Mouse (Mus musculus) gastrocnemius, adult 8-10 months (tissue): Measurements from ENCODE around the gene Oxct2b. TPM values are rescaled to one million over a fixed set of nuclear protein-coding genes. Genes with fewer than 3 reads are reported as not detected.
"Not testable (repeated sequence)": the region's sequence is repeated elsewhere in the genome, so short reads cannot be mapped to it uniquely, and the experiment has no call there.

Source experiments
- DNase-seq, 2 experiments: peaks; one replicate each; pipeline ENCODE4 v3.0.0; 2022; ENCODE audit warnings: low spot score in 2 of 2
- total RNA-seq, 4 experiments: library from RNA; stranded (reverse); gene quantifications; 2 replicates each; pipeline ENCODE4 v1.2.4; 2022

The Oxct2b gene
- not detected for total RNA-seq

DNA sequence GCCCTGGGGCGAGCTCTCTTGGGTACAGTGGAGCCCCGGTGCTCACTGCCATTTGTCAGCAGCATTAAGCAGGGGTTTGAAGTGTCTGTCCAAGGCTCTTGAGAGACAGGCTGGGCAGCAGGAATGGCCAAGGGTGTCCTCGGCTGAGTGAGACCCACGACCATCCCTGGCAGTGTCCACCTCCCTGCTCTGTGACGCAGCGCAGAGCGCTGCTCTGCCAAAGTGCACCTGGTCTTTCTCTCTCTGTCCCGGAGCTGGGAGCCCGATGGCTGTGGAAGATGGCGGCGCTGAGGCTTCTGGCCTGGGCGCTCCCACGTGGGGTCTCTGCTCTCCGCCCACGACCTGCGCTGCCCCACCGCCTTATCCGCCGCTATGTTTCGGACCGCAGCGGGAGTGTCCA, at the start of gene Oxct2b:
TSS of gene Oxct2b (plus strand) at position 256 of the 400 bp plus-strand sequence.
- DNase-seq, result no peak

DNA sequence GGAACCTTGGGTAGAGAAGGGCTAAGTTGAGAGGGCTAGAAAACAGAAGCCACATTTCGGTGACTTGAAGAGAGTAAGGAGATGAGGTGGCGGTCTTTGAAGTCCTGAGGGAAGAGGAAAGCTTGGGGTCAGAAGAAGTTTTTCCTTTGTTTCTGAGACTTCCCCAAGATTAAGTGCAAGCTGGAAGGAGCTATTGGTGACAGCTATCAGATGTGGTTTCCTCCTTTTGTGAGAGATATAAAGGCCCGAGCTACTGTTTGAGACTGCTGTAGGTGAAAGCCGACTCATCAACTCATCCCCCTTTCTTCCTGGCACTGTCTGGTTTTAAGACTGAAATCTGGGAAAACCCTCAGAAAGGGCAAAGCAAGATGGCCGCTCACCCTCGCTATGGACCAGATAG, 47.4 kb upstream of the Oxct2b start:
- DNase-seq, result no peak

DNA sequence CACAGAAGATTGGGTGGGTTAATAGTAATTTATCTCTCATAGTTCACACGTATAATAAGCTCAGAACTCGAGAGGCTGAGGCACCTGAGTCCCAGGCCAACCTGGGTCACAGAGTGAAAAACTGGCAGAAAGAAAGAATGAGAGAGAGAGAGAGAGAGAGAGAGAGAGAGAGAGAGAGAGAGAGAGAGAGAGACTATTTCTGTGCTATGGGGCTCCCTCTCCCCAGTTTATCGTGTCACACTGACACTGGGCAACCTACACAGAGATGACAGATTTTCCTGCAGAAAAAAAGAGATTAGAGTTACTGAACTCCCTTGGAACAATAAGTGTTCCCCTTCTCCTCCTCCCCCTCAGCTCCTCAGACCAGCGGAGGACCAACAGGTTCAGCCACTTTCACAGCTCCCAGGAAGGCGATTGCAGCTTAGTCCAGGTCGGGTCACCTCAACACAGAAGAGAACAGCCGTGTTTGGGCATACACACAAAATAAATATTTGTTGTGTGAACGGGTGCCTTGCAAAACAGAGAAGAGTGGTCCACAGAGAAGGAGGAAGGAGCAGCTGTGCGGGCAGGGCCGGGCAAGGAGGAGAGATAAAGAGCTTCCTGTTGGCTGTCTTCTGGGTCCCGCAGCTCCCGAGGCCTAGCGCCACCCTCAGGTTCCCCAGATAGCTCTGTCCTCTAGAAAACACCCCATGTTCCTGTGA, 44.6 kb upstream of the Oxct2b start:
- DNase-seq, result no peak

DNA sequence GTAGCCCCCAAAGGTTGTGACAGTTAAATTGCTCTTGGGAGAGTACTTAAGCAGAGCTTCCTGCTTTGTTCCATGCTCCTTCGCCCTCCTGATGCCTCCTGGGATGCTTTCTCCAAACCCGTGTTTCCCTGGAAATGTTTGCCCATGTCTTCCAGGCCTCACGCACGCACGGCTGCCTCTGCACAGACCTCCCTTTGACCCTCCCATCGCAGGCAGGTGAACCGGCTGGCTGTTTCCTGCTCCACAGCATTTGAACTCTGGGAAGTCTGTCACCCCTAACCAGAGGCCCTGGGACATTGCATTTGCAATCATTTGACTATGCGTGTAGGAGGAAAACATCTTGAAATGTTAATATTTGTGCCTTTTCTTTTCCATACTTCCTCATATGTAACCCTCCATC, 39.1 kb upstream of the Oxct2b start:
- DNase-seq, result no peak

DNA sequence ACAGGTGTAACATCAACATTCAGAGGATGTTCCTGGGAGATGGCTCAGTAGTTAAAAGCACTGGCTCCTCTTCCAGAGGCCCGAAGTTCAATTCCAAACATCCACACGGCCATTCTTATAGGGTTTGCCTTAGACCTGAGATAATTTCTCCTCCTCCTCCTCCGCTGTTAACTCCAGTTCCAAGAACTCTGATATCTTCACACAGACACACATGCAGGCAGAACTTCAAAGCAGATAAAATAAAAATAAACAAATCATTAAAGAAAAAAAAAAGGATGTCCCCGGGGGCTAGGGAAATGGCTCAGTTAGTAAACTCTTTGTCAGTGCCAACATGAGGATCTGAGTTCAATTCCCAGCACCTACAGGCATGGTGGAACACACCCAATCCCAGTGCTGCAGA, 37.8 kb upstream of the Oxct2b start:
- no peak for DNase-seq

DNA sequence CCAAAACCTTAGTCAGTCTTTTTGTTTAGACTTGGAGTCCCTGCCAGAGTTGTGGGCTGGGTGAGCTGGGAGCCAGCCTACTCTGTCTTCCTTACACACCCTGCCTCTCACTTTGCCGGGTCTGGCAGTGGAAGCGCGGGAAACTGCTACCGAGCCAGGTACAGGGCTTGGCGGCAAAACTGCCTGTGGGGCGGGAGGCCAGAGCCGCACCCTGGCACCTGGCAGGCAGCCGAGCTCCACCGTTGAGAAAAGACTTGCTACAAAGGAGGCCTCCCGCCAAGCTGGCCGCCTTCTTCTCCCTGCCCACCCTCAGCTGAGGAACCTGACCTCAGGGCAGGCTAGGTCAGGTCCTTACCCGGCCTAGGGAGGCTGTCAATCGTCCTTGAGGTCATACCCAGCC, 35.3 kb upstream of the Oxct2b start:
- DNase-seq, result no peak

DNA sequence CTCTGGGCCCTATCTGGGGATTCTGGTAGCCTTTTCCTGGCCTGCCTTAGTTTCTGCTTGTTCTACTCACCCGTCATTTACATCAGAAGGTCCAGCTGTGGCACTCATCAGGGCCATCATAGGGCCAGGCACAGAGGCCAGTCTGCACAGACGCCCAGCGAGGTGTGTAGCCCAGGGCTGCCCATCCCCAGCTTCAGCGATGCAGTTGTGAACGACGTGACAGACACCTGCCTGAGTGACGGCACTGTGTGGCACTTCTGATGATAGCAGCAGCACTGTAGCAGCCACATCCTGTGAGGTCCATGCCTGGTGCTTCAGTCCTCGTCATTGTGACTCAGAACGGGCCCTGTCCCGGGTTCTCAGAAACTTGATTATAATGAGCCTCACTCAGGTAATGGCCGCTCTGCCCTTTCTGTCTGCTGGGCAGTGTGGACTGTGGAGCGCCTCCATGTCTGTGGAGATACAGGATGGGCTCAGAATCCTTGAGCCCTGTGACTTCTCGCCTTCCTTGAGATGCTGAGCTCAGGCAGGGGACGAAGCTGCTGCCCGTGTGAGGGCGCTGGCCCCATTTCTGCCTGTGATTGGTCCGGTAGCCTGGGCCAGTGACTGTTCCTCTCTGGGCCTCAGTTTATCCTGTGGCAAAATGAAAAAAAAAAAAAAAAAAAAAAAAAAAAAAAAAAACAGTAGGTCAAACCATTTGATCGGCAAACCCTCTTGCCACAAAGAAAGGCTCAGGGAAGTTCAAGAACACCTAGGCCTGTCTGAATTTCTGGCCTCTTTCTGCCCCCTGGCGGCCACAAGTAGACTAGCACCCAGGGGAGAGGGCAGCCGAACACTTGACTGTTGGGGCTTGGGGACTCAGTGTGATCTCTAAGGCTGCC, 33.5 kb upstream of the Oxct2b start:
- no peak for DNase-seq

DNA sequence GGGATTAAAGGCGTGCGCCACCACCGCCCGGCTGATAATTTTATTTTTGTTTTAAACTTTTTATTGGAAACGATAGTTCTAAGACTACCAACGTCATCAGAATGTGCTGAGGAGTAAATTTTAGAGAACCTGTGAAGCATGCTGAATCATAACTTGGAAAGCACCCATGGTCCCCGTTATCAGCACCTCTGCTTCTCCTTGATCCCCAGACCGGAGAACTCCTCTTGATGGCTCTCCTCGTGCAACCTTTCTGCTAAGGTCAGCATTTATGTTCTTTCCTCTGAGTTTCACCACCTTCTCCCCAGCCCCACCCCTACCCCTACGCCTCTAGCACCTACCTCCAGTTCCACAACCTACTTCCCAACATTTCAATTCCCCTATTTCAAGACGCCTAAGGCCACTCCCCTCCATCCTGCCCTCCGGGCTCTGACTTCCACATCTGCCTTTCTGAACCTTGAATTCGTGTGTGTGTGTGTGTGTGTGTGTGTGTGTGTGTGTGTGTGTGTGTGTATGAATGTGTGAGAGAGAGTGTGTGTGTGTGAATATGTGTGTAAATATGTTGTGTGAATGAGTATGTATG, 32.7 kb upstream of the Oxct2b start:
- DNase-seq, result no peak

DNA sequence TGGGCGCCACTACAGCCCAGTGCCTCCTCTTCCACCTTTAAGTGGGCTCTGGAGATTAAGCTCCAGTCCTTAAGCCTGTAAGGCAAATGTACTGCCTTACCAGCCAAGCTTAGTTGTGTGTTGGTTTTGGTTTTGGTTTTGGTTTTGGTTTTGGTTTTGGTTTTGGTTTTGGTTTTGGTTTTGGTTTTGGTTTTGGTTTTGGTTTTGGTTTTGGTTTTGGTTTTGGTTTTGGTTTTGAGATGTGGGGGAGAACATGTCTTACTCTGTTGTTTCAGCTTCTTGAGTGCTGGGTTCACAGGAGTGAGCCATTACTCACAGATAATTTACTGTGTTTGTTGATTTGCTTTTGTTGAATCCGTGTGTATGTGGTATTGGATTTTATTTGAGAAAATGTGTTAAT, 30.8 kb upstream of the Oxct2b start:
- no peak for DNase-seq

DNA sequence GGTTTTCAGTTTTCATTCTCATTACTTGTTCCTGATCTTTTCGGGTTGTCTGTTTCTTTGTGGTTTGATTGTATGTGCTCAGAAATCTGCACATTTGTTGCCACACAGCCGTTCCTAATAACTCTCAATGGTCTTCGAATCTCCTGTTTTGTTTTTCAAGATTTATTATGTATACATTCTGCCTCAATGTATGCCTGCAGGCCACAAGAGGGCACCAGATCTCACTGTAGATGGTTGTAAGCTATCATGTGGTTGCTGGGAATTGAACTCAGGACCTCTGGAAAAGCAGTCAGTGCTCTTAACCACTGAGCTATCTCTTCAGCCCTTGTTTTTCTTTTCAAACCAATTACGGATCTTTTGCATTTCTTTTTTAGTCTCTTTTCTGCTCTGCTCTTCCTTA, 29.7 kb upstream of the Oxct2b start:
- DNase-seq, result no peak

DNA sequence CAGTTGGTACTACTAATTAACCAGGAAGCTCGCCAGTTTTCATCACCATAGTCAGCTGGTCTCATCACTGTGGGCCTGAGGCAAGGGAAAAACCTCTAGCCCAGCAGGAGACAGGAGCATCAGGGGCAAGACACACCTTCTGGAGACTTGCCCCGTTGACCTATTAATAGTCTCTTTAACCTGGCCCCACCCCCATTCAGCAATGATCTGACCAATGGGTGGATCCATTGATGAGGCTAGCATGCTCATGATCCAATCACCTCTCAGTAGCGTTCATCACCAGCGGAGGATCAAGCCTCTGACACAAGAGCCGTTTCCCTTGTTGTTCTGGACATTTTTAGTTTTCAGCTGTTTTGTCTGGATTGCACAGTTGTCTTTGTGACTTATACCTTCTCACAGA, 23.4 kb upstream of the Oxct2b start:
- DNase-seq, result no peak

DNA sequence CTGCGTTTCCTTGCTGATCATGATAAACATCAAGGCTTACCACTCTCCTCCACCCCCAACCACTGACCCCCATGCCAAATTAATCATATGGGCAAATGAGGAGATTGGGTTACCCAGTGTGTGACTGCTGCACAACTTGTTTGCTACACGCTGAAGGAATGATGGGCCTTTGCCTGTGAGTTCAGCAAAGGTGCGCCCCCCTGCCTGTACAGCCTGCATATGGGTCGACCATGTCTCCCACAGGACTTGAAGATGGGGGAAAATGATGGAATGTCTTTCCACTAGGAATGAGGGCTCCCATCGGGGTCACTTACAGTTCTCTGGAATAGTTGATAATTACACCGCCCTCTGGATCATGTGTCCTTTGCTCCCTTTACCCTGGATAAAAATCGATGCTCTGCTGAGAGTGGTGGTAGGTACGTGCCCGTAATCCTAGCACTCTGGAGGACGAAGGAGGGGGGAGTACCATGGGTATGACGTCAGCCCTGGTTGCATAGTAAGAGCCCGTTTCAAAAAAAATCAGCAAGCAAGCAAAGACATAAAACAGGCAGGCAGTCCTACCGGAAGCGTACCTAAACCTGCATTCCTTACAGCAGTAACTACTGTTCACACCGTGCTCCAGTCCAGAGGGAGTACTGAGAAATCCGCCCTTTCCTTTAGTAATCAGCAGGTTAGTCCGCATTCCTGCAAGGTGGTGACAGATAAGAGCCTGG, 22.8 kb upstream of the Oxct2b start:
- DNase-seq, result no peak

DNA sequence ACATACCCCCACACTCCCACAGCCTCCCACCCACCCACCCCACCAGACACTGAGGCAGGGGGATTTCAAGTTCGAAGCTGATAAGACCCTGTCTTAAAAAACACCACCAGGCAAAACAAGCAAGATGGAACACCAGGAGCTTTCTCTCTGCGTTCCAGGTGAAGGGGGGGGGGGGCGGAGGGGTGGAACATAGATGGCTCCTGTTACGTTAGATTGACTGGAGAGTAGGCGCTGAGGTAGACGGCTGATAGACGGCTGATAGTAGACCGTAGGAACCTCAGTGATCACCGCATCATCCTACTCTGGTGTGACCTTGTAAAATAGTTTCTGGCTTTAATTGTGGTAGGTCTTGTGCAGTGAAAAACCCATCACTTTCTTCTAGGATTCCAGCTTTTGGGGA, 22.2 kb upstream of the Oxct2b start:
- DNase-seq, result no peak

DNA sequence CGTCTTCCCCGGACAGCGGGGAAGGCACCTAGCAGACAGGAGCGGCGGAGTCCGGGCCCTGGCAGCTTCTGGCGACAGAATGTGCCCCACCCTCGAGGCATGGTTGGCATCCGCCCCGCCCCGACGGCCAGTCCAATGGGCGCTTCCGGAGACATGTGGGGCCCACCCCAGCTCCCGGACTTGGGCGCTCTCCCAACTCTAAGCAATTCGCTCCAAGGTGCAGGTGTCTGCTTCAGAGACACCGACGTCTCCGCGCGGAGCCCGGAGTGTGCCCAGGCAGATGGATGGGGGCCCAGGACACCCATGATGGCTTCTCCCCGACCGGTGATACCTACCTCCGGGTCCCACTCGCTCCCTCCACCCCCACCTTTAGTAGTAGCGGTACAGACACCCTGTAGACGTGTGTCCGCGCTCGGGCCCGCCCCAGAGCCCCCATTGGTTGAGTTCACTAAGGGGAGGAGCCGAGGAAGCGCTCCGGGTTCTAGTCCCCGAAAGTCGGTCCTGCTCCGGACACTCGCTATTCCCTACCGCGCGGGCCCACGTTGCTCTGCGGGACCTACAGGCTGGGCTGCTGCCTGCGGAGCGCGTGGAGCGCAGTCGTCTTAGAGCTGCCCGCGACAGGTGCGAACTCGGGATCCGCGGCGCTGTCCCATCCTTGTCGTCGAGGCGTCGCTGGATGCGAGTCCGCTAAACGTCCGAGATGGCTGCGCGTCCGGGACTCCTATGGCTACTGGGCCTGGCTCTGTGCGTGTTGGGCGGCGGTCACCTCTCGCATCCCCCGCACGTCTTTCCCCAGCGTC, 11.2 kb upstream of the Oxct2b start, which contains the start of gene Bmp8b:
TSS of gene Bmp8b (plus strand) at position 515 of the 800 bp plus-strand sequence.
- no peak for DNase-seq

DNA sequence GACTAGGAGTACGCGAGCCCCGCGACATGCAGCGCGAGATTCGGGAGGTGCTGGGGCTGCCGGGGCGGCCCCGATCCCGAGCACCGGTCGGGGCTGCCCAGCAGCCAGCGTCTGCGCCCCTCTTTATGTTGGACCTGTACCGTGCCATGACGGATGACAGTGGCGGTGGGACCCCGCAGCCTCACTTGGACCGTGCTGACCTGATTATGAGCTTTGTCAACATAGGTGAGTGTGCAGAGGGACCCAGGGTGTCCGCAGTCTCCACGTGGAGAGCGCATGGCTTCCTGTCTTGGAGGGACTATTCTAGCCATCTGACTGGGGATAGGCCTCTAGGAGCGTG, 10.6 kb upstream of the Oxct2b start:
- DNase-seq, result no peak

DNA sequence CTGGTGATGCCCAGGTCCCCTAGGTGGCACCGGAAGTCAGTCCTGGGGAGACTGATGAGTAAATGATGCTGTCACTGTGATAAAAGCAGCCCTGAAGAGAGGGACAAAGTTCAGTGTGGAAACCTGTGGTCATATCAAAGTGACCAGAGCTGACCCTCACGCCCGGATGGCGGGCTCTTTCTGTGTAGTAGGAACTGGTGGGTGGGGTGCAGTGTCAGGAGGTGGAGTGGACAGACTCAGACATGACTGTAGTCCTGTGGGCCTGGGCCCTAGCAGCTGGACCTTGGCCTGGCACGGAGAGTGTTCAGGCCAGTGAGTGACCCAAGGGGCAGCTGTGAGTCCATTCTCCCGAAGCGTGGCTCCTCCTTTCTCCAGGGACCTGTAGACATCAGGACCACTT, 10.1 kb upstream of the Oxct2b start:
- not testable (repeated sequence) for DNase-seq

DNA sequence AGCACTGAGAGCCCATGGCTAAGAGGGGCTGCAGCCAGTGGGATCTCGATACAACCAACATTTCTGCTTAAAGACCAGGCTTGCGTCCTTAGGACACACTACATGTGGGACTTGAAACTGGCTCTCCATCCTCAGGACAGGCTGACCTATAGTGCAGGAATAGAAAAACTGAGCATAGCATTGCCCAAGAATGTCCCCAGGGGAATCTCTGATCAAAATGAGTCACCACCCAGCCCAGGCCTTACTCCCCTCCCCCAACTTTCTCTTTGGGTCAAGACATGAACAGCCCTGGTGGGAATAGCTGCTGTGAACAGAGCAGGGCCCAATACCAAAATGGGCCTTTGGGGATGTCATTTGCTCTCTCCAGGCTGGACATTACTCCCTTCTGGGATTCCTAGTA, 9.2 kb upstream of the Oxct2b start:
- DNase-seq, result no peak

DNA sequence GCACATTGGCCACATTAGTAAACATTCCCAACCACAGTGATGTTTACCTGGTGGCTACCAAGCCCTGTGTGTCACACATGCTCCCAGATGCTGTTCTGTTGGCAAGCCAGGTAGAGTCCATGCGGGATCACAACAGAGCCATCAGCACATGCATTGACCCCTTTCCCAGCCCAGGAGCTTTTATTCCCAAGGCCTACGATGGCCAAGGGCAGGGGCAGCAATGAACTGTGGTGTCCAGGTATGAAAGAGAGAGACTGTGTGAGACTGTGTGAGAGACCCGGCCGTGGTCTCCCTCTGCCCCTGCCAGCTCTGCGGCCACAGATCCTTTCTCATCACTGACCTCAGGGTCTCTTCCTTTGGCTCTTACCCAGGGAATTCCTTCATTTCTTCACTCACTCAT, 8.0 kb upstream of the Oxct2b start:
- DNase-seq, result no peak

DNA sequence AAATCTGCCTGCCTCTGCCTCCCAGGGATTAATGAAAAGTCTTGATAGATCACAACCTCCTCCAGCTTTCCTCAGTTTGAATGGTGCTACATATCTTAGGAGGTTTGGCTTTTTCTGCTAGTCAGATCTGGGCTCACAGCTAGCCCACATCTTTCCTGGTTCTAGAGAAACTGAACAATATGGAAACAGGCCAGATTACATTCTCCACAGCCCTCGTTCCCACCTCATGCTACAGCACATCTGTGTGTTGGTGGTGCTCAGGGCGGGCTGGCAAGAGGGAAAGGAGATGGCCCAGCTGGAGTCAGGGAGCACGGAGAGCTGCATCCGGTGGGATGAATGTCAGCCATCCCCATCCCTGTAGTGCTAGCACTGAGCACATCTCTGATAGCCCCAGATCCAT, 5.3 kb upstream of the Oxct2b start:
- no peak for DNase-seq

DNA sequence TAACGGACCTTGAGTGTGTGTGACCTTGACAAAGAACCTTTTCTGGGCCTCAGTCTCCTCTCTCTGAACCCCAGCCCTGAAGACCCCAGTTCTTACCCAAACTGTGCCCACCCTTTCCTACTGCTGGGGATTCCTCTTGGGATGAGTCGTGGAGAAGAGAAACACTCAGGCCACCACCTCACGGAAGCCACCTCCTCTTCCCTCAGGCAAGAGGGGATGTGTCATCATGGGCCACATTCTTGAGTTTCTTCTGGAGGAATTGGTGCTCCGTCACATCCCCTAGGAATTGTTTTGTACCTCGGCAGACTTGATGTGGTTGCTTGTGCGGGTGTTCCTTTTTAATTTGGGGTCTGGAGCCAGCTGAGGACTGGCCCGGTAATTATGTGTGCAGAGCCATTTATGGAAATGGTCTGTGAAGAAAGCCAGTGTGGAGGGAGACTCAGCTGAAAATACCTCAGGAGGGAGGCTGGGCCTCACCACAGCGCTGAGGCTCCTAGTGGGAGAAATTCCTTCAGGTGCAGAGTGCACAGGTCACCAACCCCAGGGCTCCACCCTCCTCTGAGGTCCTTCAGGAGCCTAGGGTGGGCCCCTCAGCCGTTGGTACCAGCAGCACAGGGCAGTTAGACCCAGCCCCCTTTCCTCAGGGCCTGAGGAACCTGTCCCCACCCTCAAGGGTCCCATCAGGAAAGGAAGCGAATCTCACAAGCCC, 4.6 kb upstream of the Oxct2b start:
- not testable (repeated sequence) for DNase-seq
